Mouse (Mus musculus) lung, adult 2 months (tissue): Measurements from ENCODE around the gene Mfsd11.

Experiments
- CTCF ChIP-seq: fragments of 200-500 bp; IDR thresholded peaks from 2 replicates; pipeline ENCODE4 v1.5.1; 2011; ENCODE audit warnings: mild to moderate bottlenecking, low read length, control low read depth; ENCODE audit not compliant: insufficient read depth
- POLR2A ChIP-seq: fragments of 200-500 bp; IDR thresholded peaks from 2 replicates; pipeline ENCODE4 v1.6.1; 2011; ENCODE audit warnings: low read depth, mild to moderate bottlenecking, control low read depth, low read length, borderline replicate concordance; ENCODE audit errors: extremely low read depth

DNA sequence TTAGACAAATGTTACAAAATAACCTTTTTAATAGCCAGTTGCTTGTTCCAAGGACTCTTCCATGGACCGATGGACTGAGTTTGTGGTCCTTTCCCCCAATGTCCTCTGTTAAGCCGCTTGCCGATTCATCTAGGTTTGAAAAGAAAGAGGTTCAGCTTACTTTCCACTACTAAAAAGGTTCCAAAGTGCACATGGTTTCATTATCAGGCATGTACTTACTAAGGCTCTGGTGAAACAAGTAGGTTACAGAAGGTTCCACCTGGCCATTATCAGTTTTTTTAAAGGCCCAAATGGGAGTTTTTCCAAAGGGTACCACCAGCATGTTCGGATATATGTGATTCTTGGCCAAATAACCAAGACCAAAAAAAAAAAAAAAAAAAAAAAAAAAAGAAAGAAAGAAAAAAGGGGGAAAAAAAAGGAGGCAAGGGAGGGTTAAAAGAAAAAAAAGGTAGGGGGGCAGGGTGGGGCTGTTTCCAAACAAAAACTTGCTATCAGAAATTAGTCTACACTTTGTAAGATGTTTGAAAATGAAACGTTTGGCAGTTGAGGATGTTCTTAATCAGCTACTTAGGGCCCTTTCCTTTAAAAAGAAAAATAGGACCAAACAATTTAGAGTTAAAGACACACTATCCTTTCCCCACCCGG, 1.3 kb upstream of the Mfsd11 start:
- TF ChIP-seq CTCF, result no peak
- no peak for TF ChIP-seq POLR2A
